Mouse (Mus musculus) testis, adult 2 months (tissue): ENCODE measurements around the gene Hsd11b2.

ENCODE experiments used
- CTCF ChIP-seq: fragments of 200-500 bp; IDR thresholded peaks from 2 replicates; pipeline ENCODE4 v1.5.1; 2012; ENCODE audit warnings: low read depth, mild to moderate bottlenecking, inconsistent platforms, low read length, moderate library complexity; ENCODE audit not compliant: control insufficient read depth, insufficient read depth, insufficient replicate concordance
- POLR2A ChIP-seq: fragments of 200-500 bp; IDR thresholded peaks from 2 replicates; pipeline ENCODE4 v1.6.1; 2012; ENCODE audit warnings: low read depth, mild to moderate bottlenecking, inconsistent platforms, low read length, moderate library complexity; ENCODE audit not compliant: control insufficient read depth

- TF ChIP-seq CTCF (no peak), POLR2A (no peak)
These were observed 9.8 kb upstream of the Hsd11b2 start for GRCm38 (mm10) chr8:105508758-105509157.
